Mouse (Mus musculus) heart, adult 2 months (tissue): ENCODE measurements around the gene Vrk2. TPM values are rescaled to one million over a fixed set of nuclear protein-coding genes. Genes with fewer than 3 reads are reported as not detected.

Experiments
- DNase-seq, 2 experiments: peaks; one replicate each; pipeline ENCODE4 v3.0.0; 2021
- H3K27ac ChIP-seq: fragments of 200-600 bp; 2 replicates; pipeline ENCODE4 v1.8.1; 2022
- H3K27me3 ChIP-seq: fragments of 200-500 bp; 2 replicates; pipeline ENCODE4 v1.6.1; 2012; ENCODE audit warnings: mild to moderate bottlenecking, low read length, inconsistent platforms, mixed read lengths; ENCODE audit not compliant: control insufficient read depth, insufficient read depth
- H3K36me3 ChIP-seq: fragments of 200-500 bp; 2 replicates; pipeline ENCODE4 v1.6.1; 2012; ENCODE audit warnings: low read length, inconsistent platforms; ENCODE audit not compliant: control insufficient read depth, insufficient read depth
- H3K4me1 ChIP-seq: fragments of 200-500 bp; 2 replicates; pipeline ENCODE4 v1.6.1; 2011; ENCODE audit warnings: low read length; ENCODE audit not compliant: control insufficient read depth, insufficient read depth
- H3K4me3 ChIP-seq: fragments of 200-600 bp; 2 replicates; pipeline ENCODE4 v1.8.1; 2022
- H3K79me2 ChIP-seq: fragments of 200-500 bp; replicated peaks from 2 replicates; pipeline ENCODE4 v1.6.1; 2012; ENCODE audit warnings: mild to moderate bottlenecking, inconsistent platforms, low read length, moderate library complexity, mixed read lengths; ENCODE audit not compliant: control insufficient read depth, insufficient read depth
- H3K9ac ChIP-seq: fragments of 200-500 bp; 2 replicates; pipeline ENCODE4 v1.6.1; 2012; ENCODE audit warnings: low read depth, mild to moderate bottlenecking, control low read depth, inconsistent platforms, low read length, mixed read lengths
- CTCF ChIP-seq: fragments of 200-600 bp; IDR thresholded peaks from 2 replicates; pipeline ENCODE4 v1.8.1; 2022; ENCODE audit warnings: antibody characterized with exemption, mild to moderate bottlenecking, moderate library complexity
- EP300 ChIP-seq: fragments of 200-500 bp; IDR thresholded peaks from 2 replicates; pipeline ENCODE4 v1.6.1; 2011; ENCODE audit warnings: low read depth, low read length, control low read depth; ENCODE audit not compliant: insufficient read depth
- POLR2A ChIP-seq: fragments of 200-500 bp; IDR thresholded peaks from 2 replicates; pipeline ENCODE4 v1.6.1; 2011; ENCODE audit warnings: mild to moderate bottlenecking, low read depth, low read length, control low read depth; ENCODE audit not compliant: insufficient read depth
- WGBS: fragments of 180-500 bp; shearing (Covaris S2); methylation state at CpG from one replicate; pipeline ENCODE4 v1.1.7; 2018; 5-methylcytosine and 5-hydroxymethylcytosine counted together
- intact Hi-C: fragments of 180-260 bp; cut with DNase I; formaldehyde crosslinking; loops from one replicate; pipeline ENCODE4 v1.15.1; 2025
- polyA plus RNA-seq: library from polyadenylated mRNA; depleted of rRNA; stranded (reverse); fragments of >200 nt; gene quantifications from 2 replicates; pipeline ENCODE4 v1.2.3, GENCODE M21; 2012
- total RNA-seq, 2 experiments: library from RNA; stranded (reverse); gene quantifications; 2 replicates each; pipeline ENCODE4 v1.2.3; 2021

Vrk2 gene
- total and polyA plus RNA-seq, 3 experiments, result 1.6 to 6.0 (median 4.5) TPM

- no peaks in the 10 kb centered on the region for H3K27me3 ChIP-seq
- WGBS, result 87% methylated on average over 5 of the region's 5 CpGs
- intact Hi-C loops, result no loop called here
These were observed 60.6 kb downstream of the Vrk2 start for GRCm38 (mm10) chr11:26532994-26533827.

GRCm38 (mm10) chr11:26526861-26527260, 66.9 kb downstream of the Vrk2 start:
- no peak overlapping the region for H3K4me3 ChIP-seq
- no peak for TF ChIP-seq POLR2A
- TF ChIP-seq CTCF, result 0 out of 2 replicates have a peak, but pooled peaks have one; percentile 6
- WGBS, result 91% methylated on average over 2 of the region's 2 CpGs
- H3K27me3 ChIP-seq, result no peaks in the 10 kb centered on the region
- no peak for DNase-seq
- H3K79me2 ChIP-seq, result no peaks in the 10 kb centered on the region
- intact Hi-C loops, result no loop called here
- no peak overlapping the region for H3K9ac ChIP-seq
- H3K4me1 ChIP-seq, result no peaks in the 10 kb centered on the region
- no peaks in the 10 kb centered on the region for H3K36me3 ChIP-seq
- H3K27ac ChIP-seq, result no peak overlapping the region

More at GRCm38 (mm10) chr11:26532994-26533827, 60.6 kb downstream of the Vrk2 start:
- H3K36me3 ChIP-seq, result no peaks in the 10 kb centered on the region
- H3K79me2 ChIP-seq, result no peaks in the 10 kb centered on the region
- H3K9ac ChIP-seq, result no peak overlapping the region
- no peak for DNase-seq
- H3K4me1 ChIP-seq, result no peaks in the 10 kb centered on the region
- TF ChIP-seq EP300, result no peak
- H3K4me3 ChIP-seq, result no peak overlapping the region
- H3K27ac ChIP-seq, result no peak overlapping the region

GRCm38 (mm10) chr11:26518991-26519390, 74.8 kb downstream of the Vrk2 start:
- peak in 1 of 2 experiments; percentile 3 for DNase-seq
- H3K27ac ChIP-seq, result no peak overlapping the region
- 44% methylated on average over 3 of the region's 3 CpGs for WGBS
- no peak overlapping the region for H3K4me3 ChIP-seq
- intact Hi-C loops, result no loop called here
- no peaks in the 10 kb centered on the region for H3K27me3 ChIP-seq
- H3K36me3 ChIP-seq, result no peaks in the 10 kb centered on the region
- no peaks in the 10 kb centered on the region for H3K4me1 ChIP-seq
- H3K9ac ChIP-seq, result no peak overlapping the region
- no peaks in the 10 kb centered on the region for H3K79me2 ChIP-seq
- TF ChIP-seq CTCF (no peak), POLR2A (no peak), EP300 (no peak)

GRCm38 (mm10) chr11:26516086-26516485, 77.7 kb downstream of the Vrk2 start:
- intact Hi-C loops, result no loop called here
- TF ChIP-seq EP300 (no peak), POLR2A (no peak), CTCF (no peak)
- H3K9ac ChIP-seq, result no peak overlapping the region
- no peak for DNase-seq
- no peaks in the 10 kb centered on the region for H3K79me2 ChIP-seq
- H3K27me3 ChIP-seq, result no peaks in the 10 kb centered on the region
- no peak overlapping the region for H3K27ac ChIP-seq
- H3K36me3 ChIP-seq, result no peaks in the 10 kb centered on the region
- WGBS, result 57% methylated on average over 2 of the region's 2 CpGs
- H3K4me3 ChIP-seq, result no peak overlapping the region
- no peaks in the 10 kb centered on the region for H3K4me1 ChIP-seq

- Histone ChIP-seq H3K27me3 (no peaks in the 10 kb centered on the region), H3K4me3 (no peak overlapping the region), H3K79me2 (no peaks in the 10 kb centered on the region), H3K27ac (no peak overlapping the region), H3K4me1 (no peaks in the 10 kb centered on the region), H3K36me3 (no peaks in the 10 kb centered on the region), H3K9ac (no peak overlapping the region)
- DNase-seq, result no peak
- TF ChIP-seq POLR2A, result no peak
- peak; percentile 12; the same call in 1 of the 2 replicates for TF ChIP-seq CTCF
- TF ChIP-seq EP300, result no peak
- intact Hi-C loops, result no loop called here
These were observed 80.1 kb downstream of the Vrk2 start for GRCm38 (mm10) chr11:26513683-26514082.

- intact Hi-C loops, result loop anchor here (10.0 kb wide), 1 partner anchor 291 kb away; no protein-coding TSS in a partner anchor
- TF ChIP-seq EP300 (no peak), POLR2A (no peak), CTCF (no peak)
- 91% methylated on average over 5 of the region's 5 CpGs for WGBS
These were observed 97.8 kb downstream of the Vrk2 start for GRCm38 (mm10) chr11:26495951-26496350.

More at GRCm38 (mm10) chr11:26495951-26496350, 97.8 kb downstream of the Vrk2 start:
- Histone ChIP-seq H3K79me2 (no peaks in the 10 kb centered on the region), H3K27me3 (no peaks in the 10 kb centered on the region), H3K9ac (no peak overlapping the region), H3K36me3 (no peaks in the 10 kb centered on the region), H3K4me3 (no peak overlapping the region), H3K27ac (no peak overlapping the region), H3K4me1 (no peaks in the 10 kb centered on the region; the same call in 1 of the 2 replicates)
- DNase-seq, result no peak
